Mouse (Mus musculus) cerebral cortex, adult 2 months (tissue): ENCODE measurements around the gene Catsper4.

Source experiments
- WGBS: fragments of 180-500 bp; shearing (Covaris S2); methylation state at CpG from one replicate; pipeline ENCODE4 v1.1.7; 2018; 5-methylcytosine and 5-hydroxymethylcytosine counted together

Catsper4 gene

DNA sequence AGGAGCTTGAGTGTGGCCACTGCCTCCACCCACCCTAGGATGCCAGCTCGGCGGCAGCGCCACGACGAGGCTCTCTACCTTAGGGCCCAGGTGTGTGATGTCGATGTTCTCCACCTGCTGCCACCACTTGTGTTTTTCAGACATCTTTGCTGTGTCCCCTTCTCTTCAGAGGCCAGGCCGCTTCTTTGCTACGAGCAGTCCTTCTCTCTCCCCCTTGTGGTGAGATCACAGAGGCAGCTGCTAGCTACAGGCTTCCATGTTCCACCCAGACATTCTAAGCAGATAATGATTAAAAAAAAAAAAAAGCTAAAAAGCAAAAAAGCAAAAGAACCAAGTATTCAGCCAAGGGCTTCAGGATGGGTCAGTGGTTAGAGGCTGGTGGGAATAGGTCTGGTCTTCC lies at the start of gene Catsper4:
Gene Catsper4, minus strand, starts transcription at position 190 of the 400 bp plus-strand sequence.
- WGBS, result 74% methylated on average over 8 of the region's 8 CpGs

DNA sequence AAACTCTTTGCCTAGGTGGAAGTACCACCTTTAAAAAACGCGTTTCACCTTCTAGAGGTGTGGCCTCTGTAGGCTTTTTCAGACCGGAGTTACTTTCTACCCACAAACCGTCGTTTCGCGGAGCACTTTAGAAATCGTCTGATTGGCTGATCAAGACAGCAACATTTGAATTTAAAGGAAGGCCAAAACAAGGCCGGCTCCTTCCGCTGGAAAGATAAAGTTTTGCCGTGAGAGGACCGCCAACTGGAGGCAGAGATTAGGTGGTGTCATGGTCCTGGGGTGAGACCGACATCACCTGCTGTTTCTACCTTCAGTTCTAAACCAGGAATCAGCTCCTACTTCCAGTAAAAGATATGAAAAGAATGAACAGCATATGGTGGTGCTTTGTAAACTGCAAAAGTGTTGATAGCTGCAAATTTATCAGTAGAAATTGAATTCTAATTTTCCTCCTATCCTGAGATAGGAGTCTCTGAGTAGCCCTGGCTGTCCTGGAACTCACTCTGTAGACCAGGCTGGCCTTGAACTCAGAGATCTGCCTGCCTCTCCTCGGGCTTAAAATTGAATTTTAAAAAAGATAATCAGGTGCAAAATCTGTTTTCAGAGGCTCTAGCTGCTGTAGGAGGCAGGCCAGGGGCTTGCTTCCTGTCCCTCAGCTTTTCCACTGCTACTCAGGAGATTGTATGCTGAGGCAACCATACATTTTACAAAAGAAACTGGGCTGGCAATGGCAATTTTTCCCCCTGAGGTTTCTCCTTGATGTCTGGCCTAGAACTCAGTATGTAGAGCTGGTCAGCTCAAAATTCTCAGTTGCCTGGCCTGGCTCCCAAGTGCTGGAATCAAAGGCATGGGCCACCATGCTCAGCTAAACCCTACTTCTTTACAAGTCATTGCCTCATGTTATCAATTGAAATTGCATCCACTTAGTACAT lies 46.5 kb upstream of the Catsper4 start:
- whole genome bisulfite sequencing, result 12% methylated on average over 14 of the region's 14 CpGs

DNA sequence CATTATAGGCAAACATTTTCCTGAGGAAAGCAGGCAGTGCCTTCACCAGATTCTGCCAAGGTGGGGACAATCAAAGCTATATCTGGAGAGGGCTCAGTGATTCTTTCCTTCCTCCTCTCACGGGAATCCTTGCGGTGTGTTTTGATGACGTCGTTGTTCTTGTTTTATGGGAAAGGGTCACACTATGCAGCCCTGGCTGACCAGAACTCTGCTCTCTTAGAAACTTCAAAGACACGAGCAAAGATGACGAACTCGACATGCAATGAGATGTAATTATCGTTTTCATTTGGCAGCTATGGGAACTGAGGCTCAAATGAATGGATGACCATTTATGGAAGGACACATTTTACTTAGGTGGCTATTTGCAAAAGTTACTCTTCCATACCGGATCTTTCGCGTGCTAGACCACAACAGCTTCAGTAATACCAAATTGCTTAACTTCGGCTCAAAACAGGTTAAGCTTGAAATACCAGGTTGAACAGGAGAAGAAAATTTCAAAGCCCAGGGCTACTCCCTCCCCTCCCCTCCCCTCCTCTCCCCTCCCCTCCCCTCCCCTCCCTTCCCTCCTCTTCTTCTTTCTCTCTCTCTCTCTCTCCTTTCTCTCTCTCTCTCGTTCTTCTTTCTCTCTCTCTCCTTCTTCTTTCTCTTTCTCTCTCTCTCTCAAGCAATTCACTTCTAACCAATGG lies 45.7 kb upstream of the Catsper4 start:
- 36% methylated on average over 12 of the region's 13 CpGs for WGBS

DNA sequence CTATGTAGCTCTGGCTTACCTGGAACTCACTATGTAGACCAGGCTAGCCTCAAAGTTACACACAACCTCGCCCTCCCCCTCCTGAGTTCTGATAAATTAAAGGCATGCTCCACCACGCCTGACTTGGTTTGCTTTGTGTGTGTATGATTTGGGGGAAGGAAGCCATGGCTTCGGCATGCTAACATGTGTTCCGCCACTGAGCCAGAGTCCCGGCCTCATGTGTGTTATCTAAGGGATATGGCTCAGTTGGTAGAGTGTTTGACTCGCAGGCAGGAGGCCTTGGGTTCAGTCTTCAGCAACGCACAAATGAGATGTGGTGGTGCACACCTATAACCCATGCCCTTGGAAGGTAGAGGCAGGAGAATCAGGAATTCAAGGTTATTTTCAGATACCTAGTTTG lies 44.8 kb upstream of the Catsper4 start:
- WGBS, result 92% methylated on average over 7 of the region's 7 CpGs

DNA sequence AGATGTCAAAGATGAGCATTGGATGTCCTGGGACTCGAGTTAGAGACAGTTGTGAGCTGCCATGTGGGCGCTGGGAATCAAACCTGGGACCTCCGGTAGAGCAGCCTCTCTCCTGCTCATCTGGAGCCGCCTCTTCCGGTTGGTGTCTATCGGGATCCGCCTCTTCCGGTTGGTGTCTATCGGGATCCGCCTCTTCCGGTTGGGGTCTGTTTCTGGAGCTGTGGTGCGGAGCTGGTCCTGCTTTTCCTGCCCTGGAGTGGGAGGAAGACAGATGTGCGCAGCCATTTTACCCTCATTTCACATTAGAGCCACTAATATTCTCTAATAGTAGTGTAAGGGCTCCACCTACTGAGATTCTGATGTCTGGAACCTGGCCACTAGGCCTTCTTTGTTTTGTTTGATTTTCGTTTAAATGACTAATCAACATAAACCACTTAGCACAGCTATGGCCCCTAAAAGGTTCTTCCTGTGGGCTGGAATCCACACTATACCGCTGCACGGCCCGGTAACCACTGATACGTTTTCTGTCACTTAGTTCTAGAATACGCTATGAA lies 41.0 kb upstream of the Catsper4 start:
- WGBS, result 82% methylated on average over 19 of the region's 19 CpGs

DNA sequence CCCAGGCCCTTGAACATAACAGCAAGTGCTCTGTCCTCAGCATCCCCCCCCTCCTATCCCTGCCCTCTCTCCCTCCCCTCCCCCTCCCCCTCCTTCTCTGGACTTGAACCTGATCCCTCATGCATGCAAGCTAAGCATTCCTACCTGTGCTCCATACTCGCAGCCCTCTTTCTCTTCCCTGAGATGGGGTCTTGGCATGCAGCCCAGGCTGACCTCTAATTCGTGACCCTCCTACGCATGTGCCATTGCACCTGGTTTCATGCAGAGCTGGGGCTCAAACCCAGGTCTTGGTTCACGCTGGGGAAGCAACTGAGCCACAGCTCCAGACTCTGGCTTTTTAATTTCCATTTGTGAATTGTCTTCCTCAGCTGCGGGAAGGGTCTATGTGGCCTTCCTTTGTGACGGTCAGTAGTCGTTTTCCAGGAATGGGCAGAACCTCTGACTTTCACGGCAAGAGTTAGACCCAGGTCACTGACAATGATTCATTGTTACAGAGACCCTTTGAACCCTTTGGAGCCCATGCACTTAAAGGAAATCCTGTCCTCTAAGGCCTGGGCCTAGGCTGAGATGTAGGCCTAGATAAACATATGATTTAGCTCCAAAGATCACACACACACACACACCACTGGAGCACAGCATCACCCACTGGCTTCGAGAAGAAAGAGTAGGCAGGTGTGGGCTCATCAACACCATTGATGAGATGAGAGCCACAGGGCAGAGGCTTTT lies 38.8 kb upstream of the Catsper4 start:
- 67% methylated on average over 9 of the region's 9 CpGs for WGBS

DNA sequence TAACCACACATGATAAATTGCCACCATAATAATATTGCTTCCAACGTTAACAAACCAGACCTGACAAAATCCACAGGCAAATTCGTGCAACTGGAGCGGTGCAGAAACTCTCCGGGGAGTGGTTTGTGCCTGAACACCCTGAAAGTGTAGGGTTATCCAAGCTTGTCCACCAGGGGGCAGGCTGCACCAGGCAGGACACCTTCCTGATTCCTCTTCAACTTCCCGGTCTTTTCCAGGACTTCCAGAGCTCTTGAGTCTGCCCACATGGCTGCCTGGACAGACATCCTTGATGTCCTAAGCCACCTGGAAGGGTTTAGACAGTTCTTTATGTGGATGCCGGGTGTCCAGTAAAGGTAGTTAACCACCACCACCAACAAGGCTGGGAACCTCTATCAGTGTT lies 36.0 kb upstream of the Catsper4 start:
- 47% methylated on average over 6 of the region's 6 CpGs for WGBS

DNA sequence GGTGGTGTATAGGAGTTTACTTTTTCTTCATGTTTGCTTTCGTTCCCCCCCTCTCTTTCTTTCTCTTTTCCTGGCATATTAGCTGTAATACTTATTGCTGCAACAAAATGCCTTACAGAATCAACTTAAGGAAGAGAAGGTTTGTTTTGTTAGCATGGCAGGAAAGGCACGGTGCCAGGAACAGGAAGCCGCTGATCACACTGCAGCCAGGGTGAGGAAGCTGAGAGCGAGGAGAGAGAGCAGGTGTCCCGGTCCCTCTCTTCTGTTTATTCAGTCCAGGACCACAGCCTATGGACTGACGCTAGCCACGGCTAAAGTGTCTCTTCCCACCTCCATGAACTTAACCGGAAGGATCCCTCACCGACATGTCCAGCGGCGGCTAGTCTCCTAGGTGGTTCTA lies 31.2 kb upstream of the Catsper4 start:
- WGBS, result 68% methylated on average over 11 of the region's 11 CpGs

DNA sequence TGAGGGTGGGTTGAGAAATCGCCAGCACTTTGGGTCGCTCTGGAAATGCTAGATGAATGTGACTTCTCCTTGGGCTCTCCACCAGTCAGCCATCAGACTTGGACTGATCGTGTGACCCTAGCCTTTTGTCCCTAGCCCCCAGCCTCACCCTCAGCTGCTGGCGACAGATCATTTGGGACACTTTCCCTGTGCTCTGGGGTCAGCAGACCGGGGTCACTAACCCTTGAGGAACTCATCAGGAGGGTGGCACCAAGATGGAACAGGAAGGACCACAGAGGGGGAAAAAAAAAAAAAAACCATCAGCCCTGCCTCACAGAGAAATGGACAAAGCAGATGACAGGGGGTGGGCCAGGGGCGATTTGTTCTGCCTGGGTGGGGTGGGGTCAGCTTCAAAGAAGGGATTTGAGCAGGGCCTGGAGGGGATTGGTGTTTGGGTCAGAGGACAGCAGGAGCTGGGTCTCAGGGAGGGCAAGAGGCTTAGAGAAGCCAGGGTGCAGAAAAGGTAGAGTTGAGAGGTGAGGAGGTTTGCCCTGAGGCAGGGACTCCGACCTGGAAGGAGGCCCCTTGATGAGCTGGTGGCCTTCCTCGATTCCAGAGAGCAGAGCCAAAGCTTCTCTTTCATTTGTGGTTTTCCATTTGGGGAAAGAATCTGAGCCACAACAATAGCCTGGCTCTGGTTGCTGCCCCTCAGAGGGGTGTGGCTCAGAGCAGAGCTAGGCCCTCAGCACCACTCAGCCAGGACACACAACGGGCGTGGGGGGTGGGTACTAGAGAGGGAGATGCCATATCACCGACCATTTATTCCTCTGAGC lies 30.2 kb upstream of the Catsper4 start:
- WGBS, result 46% methylated on average over 11 of the region's 11 CpGs

DNA sequence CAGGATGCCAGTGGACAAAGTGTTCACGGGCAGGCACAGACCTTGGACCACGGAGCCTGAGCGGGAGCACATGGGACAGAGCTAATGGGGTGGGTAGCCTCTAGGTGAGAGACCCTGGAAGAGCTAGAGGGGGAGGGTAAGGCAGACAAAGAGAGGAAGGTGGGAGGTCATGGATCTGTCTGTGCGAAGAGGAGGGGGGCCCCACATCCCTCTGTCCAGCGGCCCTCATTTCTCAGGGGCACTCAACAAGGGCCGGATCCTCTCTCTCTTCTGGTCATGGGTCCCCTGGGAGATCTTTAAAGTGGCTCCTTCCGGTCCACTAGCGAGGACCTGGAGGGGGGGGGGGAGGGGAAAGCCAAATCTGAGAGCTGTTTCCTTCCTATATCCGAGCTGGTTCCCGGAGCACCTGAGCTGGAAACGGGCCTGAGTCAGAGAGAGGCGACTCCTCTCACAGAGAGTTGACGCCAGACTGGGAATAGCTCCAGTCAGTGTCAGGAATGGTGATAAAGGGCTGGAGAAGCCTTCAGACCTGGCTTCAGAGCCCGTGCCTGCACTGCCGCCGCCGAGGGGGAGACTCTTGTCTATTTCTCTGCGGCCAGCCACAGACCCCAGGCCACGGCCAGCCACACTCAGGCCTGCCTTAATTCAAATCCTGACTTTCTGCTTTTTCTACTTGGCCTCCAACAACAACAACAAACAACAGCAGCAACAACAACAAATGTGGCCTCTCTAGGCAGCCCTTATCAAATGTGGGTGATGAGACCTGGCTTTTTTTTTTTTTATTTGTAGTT lies 29.4 kb upstream of the Catsper4 start:
- 51% methylated on average over 19 of the region's 19 CpGs for WGBS

DNA sequence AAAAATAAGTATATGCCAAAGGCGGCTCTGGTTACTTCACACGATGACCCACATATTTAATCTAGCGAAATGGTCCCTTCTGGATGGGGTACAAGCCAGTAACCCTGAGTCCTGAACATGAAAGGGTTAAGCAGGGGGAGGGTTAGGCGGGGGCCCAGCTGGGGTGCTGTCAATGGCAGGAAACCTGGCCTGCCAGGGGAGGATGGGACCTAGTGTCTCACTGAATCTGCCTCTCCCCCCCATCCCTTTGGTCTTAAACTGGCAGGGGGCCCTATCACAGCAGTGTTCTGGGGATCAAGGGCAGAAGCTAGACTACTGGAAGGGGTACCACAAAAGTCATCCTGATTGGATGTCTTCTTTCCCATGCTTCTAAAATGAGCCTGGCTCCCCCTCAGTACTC lies 28.7 kb upstream of the Catsper4 start:
- WGBS, result 52% methylated on average over 4 of the region's 4 CpGs

DNA sequence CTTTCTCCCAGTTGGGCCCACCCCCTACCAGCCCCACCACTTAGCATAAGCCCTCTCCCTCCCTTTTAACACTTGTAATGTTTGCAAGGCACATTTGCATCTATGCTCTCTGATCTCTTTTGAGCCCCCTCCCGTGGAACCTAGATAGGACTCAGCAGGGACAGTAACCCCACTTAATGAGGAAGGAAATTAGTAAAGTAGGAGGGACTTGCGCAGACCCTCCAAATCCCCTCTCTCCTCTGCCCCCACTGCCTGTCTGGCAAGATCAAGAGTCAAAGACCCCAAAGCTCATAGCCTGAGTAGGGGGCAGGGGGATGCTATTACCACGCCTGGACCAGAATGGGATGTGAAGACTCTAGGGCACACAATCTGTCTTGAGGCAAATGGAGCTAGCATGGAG lies 27.7 kb upstream of the Catsper4 start:
- WGBS, result 67% methylated on average over 3 of the region's 3 CpGs

DNA sequence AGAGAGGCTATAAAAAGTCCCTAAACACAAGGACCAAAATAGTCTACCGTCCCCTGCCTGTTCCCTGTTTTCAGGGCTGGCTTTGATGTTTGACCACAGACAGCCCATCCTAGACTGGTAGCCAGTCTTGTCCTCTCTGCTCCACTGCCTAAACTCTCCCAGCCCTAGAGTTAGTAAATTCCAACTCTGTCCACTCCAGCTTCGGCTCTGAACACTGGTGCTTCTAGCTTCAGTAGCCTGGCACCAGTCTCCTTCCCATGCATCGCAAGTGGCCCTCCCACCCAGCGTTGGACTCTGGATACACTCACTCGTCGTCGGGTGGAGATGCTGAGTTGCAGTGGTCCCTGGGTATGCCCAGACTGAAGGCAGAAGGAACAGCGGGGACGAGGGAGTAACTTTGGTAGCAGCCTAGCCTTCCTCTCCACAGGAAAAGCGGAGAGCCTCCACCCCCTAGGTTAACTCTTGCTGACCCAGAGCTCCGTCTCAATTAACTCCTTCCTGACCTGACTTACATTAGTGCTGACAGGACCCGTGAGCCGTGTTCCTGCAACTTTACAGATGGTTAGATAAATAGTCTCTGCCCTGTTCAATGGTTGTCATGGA lies 26.6 kb upstream of the Catsper4 start, which contains the start of gene Grrp1:
Gene Grrp1, minus strand, starts transcription at position 385 of the 603 bp plus-strand sequence.
- WGBS, result 15% methylated on average over 13 of the region's 13 CpGs

DNA sequence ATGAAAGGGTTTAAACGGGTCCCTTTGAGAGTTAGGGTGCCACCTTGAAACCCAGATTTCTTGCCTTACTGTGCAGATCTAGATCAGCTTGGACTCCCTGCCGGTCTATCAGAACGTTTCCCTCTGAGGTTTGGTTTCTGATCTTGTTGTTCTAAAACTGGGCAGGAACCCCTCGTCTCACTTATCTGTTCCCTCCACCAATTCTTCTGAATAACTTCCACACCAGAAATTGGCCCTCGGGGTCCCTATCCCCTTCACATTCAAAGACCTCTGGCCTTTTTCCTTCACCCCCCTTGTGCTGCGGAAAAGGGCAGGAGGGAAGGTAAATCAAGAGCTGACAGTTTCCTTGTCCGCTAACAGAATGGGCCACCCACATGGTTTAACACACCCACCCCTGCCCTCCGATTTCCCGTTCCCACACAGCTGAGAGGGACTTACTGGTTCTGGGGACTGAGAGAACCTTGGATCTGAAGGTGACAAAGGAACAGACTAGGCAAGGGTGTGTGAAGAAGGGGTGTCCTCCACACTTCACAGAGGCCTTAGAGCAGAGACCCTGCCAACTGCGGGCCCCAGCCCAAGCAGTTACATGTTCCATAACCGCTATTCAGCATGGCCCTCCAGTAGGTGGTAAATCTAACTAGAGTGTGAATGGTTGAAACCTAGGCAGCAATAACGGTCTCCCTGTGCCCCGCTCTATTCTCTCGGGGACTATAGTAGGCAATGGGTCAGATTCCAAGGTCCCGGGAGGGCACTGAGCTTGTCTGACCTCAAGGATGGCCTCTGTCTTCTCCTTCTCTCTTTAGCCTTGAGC lies 25.9 kb upstream of the Catsper4 start:
- 48% methylated on average over 15 of the region's 15 CpGs for WGBS

DNA sequence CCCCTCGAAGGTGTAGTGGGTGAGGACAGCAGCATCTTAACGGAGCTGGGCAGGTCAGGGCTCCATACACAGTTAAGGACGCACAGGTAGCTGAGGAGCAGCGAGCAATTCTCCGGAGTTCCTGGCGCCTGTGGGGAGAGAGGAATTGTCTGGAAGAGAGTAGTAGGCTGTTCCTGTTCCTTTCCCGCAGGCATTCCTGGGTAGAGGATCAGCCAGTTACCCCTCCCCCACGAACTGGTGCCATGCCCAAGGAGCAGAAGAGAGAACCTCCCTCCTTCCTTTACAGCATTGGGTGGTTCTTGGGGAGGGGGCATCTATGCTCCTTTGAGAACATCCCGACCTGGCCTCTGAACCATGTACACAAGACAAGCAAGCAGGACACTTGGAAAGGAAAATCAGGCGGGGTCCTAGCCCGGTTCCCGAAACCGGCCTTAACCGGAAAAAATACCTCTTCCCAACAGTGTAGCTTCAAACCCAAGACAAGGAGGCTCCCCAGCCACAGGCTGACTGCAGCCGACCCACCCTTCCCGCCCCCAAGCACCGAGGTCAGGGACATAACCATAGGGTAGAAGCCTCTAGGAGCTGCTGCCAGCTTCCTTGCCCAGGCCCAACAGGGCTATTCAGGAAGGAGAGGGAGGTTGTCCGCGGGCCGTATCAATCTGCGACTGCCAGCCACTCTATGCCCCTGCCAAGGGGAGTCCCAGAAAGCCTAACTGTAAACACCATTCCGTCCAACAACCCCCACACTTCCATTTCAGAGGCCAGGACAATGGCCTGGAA lies 25.1 kb upstream of the Catsper4 start:
- WGBS, result 27% methylated on average over 22 of the region's 22 CpGs

DNA sequence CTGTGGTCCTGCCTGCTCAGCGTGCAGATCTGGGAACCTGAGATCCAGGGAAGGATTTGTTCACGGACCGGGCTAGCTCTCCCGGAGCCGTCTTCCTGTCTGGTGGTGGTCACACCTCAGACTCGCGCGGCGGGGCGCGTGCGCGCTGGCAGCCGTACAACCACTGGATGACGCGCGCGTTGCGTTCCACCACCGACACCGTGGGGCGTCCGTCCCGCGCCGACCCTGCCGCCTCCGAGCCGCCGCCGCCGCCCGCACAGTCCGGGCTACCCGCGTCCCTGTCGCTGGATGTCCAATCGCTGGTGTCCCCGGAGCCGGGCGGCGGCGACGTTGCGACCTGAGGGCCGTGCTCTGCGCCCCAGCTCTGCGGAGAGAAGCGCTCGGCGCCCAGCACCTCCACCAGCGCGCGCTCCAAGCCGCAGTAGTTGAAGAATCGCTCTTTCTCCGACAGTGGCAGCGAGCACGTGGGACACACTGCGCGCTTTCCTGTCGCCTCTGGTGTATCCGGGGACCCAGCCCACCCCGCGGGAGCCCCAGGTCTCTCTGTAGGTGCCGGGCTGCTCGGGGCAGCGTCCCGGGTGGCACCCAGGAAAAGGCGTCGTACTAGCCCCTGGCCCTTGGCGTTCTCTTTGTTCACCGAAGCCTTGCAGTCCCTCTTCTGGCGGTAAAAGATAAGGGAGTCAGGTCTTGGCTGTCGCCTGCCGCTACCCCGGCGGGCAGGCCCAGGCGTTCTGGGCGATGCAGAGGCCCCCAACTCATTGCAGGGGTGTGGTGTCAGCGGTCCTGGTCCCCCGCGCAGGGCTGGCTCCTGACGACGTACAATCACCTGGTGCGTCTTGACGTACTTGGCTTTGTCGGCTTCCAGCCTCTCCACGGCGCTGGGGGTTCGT lies 24.3 kb upstream of the Catsper4 start:
- WGBS, result 2% methylated on average over 91 of the region's 91 CpGs

DNA sequence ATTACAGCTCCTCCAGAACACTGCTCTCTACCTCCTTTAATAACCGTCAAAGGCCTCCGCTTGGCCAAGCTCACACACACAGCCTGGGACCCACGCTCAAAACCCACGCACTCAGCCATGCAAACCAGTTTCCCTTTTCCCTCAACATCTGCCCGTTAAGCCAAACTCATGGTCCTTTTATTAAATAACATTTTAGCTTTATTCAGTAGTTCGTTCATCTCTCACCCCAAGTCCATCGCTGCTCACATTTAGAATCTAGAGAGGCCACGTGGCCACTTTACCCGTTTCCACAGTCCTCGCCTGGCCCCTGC lies 23.7 kb upstream of the Catsper4 start:
- 3% methylated on average over 10 of the region's 10 CpGs for WGBS
